Mouse (Mus musculus) liver, adult 2 months (tissue): ENCODE data around the gene Rngtt.

Experiments
- CTCF ChIP-seq: fragments of 200-500 bp; IDR thresholded peaks from 2 replicates; pipeline ENCODE4 v1.5.1; 2011; ENCODE audit warnings: low read depth, low read length, control low read depth
- POLR2A ChIP-seq: fragments of 200-500 bp; IDR thresholded peaks from 2 replicates; pipeline ENCODE4 v1.6.1; 2011; ENCODE audit warnings: low read length, control low read depth; ENCODE audit not compliant: insufficient read depth; ENCODE audit errors: extremely low read depth

- TF ChIP-seq CTCF = no peak
- no peak for TF ChIP-seq POLR2A
These were observed 80.5 kb downstream of the Rngtt start for GRCm38 (mm10) chr4:33390660-33391059.
